ENCODE assay signal across 9 mouse cellular contexts in genomic region chr6:31613590-31614319, GRCm38 (mm10). TPM values are rescaled to one million over a fixed set of nuclear protein-coding genes. Genes with fewer than 3 reads are reported as not detected.
DNase-seq lines count a peak whose midpoint lies in the region; ATAC-seq and TF ChIP-seq lines count a peak whose summit lies in the region.
"Had no signal": no experiment of that assay in that cellular context is flagged by ENCODE, and none has a peak within 500 bp of the region (broad histone marks: within the 10 kb centered on the region; RNA-seq: fewer than 3 reads in every experiment).

No protein-coding gene starts in this region.

- H3K4me3 ChIP-seq in layer of hippocampus, adult 2 months: no peak overlapping the region
- H3K4me3 ChIP-seq in heart, embryonic 11.5 days (ENCODE audit: low read depth, low read length): no peak overlapping the region
- H3K4me3 ChIP-seq in liver, embryonic 13.5 days (replicated peaks): peak overlapping the region; percentile 65
- H3K4me3 ChIP-seq in stomach, postnatal 0 days (ENCODE audit: low read depth, low read length): no peak overlapping the region
- H3K4me3 ChIP-seq: limb, embryonic 15.5 days had no signal

- H3K27me3 ChIP-seq in heart, embryonic 11.5 days (ENCODE audit: control insufficient read depth, insufficient read depth, low read length): no peaks in the 10 kb centered on the region
- H3K27me3 ChIP-seq in liver, embryonic 13.5 days: no peaks in the 10 kb centered on the region
- H3K27me3 ChIP-seq in stomach, postnatal 0 days (ENCODE audit: control insufficient read depth, insufficient read depth, low read length): no peaks in the 10 kb centered on the region
- H3K27me3 ChIP-seq: limb, embryonic 15.5 days had no signal

- H3K9ac ChIP-seq in heart, embryonic 11.5 days (ENCODE audit: low read depth, low read length): peak overlapping the region; percentile 24; the same call in 1 of the 2 replicates
- peak overlapping the region; percentile 89 for H3K9ac ChIP-seq in liver, embryonic 13.5 days
- H3K9ac ChIP-seq in stomach, postnatal 0 days (ENCODE audit: low read length): no peak overlapping the region
- H3K9ac ChIP-seq: limb, embryonic 15.5 days had no signal

- peak overlapping the region; percentile 53 for H3K27ac ChIP-seq in layer of hippocampus, adult 2 months
- peak overlapping the region; percentile 76 for H3K27ac ChIP-seq in heart, embryonic 11.5 days (ENCODE audit: low read depth, low read length)
- peak overlapping the region; percentile 97 for H3K27ac ChIP-seq in liver, embryonic 13.5 days
- no peak overlapping the region for H3K27ac ChIP-seq in stomach, postnatal 0 days (replicated peaks)
- H3K27ac ChIP-seq: limb, embryonic 15.5 days had no signal

- 36% methylated on average over 13 of the region's 13 CpGs for WGBS in heart, embryonic 11.5 days (ENCODE audit: insufficient replicate concordance)
- 8% methylated on average over 13 of the region's 13 CpGs for WGBS in liver, embryonic 13.5 days (ENCODE audit: insufficient replicate concordance)
- WGBS in stomach, postnatal 0 days: 53% methylated on average over 13 of the region's 13 CpGs

- H3K4me1 ChIP-seq in heart, embryonic 11.5 days (ENCODE audit: control insufficient read depth, insufficient read depth, low read length): peaks cover 45% of the 10 kb centered on the region
- peaks cover 93% of the 10 kb centered on the region for H3K4me1 ChIP-seq in liver, embryonic 13.5 days (replicated peaks)
- H3K4me1 ChIP-seq in stomach, postnatal 0 days (replicated peaks; ENCODE audit: control insufficient read depth, insufficient read depth): no peaks in the 10 kb centered on the region

- no peak; the same call in 1 of the 2 replicates for ATAC-seq in heart, embryonic 11.5 days (replicated peaks; ENCODE audit: insufficient number of reproducible peaks, low FRiP score, low TSS enrichment)
- peak; percentile 79 for ATAC-seq in liver, embryonic 13.5 days (ENCODE audit: low read depth)
- 0 out of 2 replicates have a peak, but pooled peaks have one; percentile 18 for ATAC-seq in stomach, postnatal 0 days (ENCODE audit: low FRiP score, low TSS enrichment)

- peak overlapping the region; percentile 41 for H3K4me2 ChIP-seq in heart, embryonic 11.5 days
- peak overlapping the region; percentile 76 for H3K4me2 ChIP-seq in liver, embryonic 13.5 days
- H3K4me2 ChIP-seq in stomach, postnatal 0 days (replicated peaks; ENCODE audit: low read depth): no peak overlapping the region
- H3K4me2 ChIP-seq: limb, embryonic 15.5 days had no signal

- no peak for DNase-seq in layer of hippocampus, adult 2 months (ENCODE audit: low spot score in 2 of 2)
- DNase-seq in layer of hippocampus, adult 11-12 months (ENCODE audit: low spot score): no peak
- peak; percentile 69 for DNase-seq in liver, embryonic 13.5 days
- DNase-seq in stomach, postnatal 0 days (ENCODE audit: low spot score): no peak
- no peak for DNase-seq in frontal cortex, postnatal 36 days (ENCODE audit: low spot score in 2 of 2)
- DNase-seq in cerebellum, adult 11-12 months: no peak
- DNase-seq in adrenal gland, postnatal 36 days: no peak

- H3K36me3 ChIP-seq in heart, embryonic 11.5 days (ENCODE audit: control insufficient read depth, insufficient read depth, low read length): no peaks in the 10 kb centered on the region
- H3K36me3 ChIP-seq in liver, embryonic 13.5 days: no peaks in the 10 kb centered on the region
- no peaks in the 10 kb centered on the region for H3K36me3 ChIP-seq in stomach, postnatal 0 days (ENCODE audit: control insufficient read depth, insufficient read depth, low read length)
- H3K36me3 ChIP-seq: limb, embryonic 15.5 days had no signal

- H3K9me3 ChIP-seq in heart, embryonic 11.5 days (replicated peaks; ENCODE audit: control insufficient read depth, low read length): no peaks in the 10 kb centered on the region
- H3K9me3 ChIP-seq in liver, embryonic 13.5 days (replicated peaks): no peaks in the 10 kb centered on the region
- H3K9me3 ChIP-seq in stomach, postnatal 0 days (ENCODE audit: control insufficient read depth, low read length): no peaks in the 10 kb centered on the region
- H3K9me3 ChIP-seq: limb, embryonic 15.5 days had no signal

- TF ChIP-seq CTCF in layer of hippocampus, adult 2 months (conservative IDR thresholded peaks at IDR 0.05): no peak
- no peak for TF ChIP-seq CTCF in stomach, postnatal 0 days (IDR thresholded peaks at IDR 0.05; ENCODE audit: low read depth)

- no peak for TF ChIP-seq EP300 in stomach, postnatal 0 days (optimal IDR thresholded peaks at IDR 0.05)

RNA-seq across cellular contexts. Expression of gene Podxl, which starts 50.0 kb away (rescaled TPM):
- 10 to 100 TPM; 16.8 to 18.9 TPM for total RNA-seq in layer of hippocampus, adult 2 months (2021)
- 22.7 and 26.0 TPM in 2 replicates for polyA plus RNA-seq in heart, embryonic 11.5 days (2014; fragmentation: Nextera tagmentation; extraction: Ambion mirVana)
- 10.9 and 13.5 TPM in 2 replicates for polyA plus RNA-seq in liver, embryonic 13.5 days (2015; fragmentation: Nextera tagmentation; extraction: Ambion mirVana)
- polyA plus RNA-seq in stomach, postnatal 0 days (2015; fragmentation: Nextera tagmentation; extraction: Ambion mirVana): 6.6 and 6.7 TPM in 2 replicates
- total RNA-seq in adrenal gland, postnatal 36 days (2021): 10 to 100 TPM; 39.4 to 59.5 TPM
